Mouse (Mus musculus) adipocyte (in vitro differentiated cells): ENCODE data around the gene Traf2.

Experiments used
- DNase-seq: peaks from one replicate; pipeline ENCODE4 v3.0.0-alpha.2; 2016; ENCODE audit warnings: low spot score

Traf2 gene

GRCm38 (mm10) chr2:25493476-25493961, 53.2 kb downstream of the Traf2 start, which contains the start of gene Lcn12:
Gene Lcn12 (minus strand): TSS chr2:25493911.
- no peak for DNase-seq

- no peak for DNase-seq
These were observed 53.8 kb downstream of the Traf2 start for GRCm38 (mm10) chr2:25492988-25493387.

DNA sequence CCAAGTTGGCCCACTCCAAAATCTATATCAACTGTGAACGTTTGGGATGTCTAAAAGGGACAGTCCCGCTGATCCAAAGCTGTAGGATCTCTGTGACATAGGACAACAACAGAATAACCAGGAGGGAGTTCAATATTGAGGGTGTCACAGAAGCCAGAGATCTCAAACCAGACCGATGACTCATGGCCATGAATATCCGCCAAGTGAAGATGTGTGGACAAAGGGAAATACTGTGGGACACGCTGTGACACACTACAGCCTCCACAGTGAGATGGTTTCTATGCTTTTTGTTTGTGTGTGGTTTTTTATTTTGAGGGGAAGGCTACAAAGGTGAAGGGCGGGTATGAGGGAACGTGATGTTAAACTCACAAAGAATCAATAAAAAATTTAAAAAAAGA, 58.1 kb downstream of the Traf2 start:
- peak; percentile 61 for DNase-seq

DNA sequence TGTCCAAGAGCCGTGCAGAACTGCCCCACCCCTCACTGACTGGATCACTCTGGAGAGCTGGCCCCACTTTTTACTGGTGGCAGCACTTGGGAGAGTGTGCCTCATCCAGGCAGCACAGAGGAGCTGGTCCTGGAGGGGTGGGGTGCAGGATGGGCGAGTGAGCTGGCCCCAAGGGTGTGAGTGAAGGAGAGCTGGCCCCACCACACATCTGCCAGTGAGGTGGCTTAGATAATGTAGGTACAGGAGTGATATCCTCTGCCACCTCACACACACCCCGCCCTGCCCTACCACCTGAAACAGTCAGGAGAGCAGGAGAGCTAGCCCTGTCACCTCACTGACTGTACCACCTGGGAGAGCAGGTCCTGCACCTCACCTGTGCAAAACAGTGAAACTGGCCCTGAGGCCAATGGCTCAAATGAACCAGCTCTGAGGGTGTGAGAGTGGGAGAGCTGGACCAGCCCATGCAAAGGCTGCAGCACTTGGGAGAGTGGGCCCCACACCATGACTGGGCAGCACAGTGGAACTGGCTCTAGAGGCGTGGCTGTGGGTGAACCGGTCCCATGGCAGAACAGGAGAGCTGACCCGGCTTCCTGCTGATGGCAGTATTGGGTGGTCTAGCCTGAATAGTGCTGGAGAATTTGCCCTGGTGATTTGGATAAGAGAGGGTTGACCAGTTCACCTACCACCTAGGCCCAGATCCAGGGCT, 58.6 kb downstream of the Traf2 start:
- DNase-seq: no peak

- DNase-seq: no peak
These were observed 61.7 kb downstream of the Traf2 start for GRCm38 (mm10) chr2:25484901-25485647.

GRCm38 (mm10) chr2:25482969-25483368, 63.8 kb downstream of the Traf2 start:
- DNase-seq: peak; percentile 58

DNA sequence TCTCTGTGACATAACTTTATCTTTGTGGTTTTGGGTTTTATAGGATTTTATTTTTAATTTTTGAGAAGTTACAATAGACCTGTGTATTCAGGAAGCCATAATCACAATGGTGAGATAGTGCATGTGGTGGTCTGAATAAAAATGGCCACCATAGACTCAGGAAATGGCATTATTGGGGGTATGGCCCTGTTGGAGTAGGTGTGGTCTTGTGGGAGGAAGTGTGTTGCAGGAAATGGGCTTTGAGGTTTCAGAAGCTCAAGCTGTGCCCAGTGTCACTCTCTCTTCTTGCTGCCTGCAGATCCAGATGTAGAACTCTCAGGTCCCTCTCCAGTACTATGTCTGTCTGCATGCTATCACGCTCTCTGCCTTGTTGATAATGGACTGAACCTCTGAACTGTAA, 66.2 kb downstream of the Traf2 start:
- DNase-seq: no peak

DNA sequence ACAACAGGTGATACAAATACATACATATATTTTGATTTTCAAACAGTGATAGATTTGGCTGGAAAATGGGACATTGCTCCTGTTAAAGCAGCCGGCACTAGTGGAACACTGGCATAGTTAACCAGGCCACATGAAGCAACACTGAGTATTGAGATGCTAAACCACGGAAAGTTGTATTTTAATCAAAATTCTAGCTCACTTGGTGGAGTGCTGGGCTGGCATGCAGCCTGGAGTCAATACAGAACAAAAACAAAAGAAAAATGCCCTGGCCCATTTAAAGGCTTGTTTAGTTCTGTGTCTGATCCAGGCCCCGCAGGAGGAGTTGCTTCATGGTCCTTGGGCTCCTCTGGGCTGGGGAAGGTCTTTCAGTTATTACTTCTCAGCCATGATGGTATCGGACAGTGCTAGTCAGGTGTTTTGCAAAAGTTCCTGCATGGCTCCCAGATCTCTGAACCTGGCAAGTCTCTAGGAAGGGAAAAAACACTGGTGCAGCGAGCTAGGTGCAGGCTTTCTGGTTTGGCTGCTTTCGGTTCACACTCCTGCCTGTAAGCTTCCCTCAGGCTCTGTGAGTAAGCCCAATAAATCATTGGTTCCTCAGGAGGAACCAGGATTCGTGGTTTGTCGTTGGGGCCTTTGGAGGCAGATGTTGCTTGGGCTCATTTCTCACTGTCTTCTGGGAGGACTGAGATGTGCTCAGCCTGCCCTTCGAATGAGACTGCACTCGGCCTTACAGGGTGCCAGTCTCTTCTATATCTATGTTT, 67.0 kb downstream of the Traf2 start:
- no peak for DNase-seq

- peak; percentile 64 for DNase-seq
These were observed 68.6 kb downstream of the Traf2 start for GRCm38 (mm10) chr2:25477967-25478675.

GRCm38 (mm10) chr2:25477541-25477940, 69.2 kb downstream of the Traf2 start:
- DNase-seq: no peak

GRCm38 (mm10) chr2:25472550-25472949, 74.2 kb downstream of the Traf2 start:
- DNase-seq: no peak

GRCm38 (mm10) chr2:25469969-25470368, 76.8 kb downstream of the Traf2 start, which contains the start of gene Ptgds:
Gene Ptgds (minus strand): TSS chr2:25470046.
- DNase-seq: no peak

DNA sequence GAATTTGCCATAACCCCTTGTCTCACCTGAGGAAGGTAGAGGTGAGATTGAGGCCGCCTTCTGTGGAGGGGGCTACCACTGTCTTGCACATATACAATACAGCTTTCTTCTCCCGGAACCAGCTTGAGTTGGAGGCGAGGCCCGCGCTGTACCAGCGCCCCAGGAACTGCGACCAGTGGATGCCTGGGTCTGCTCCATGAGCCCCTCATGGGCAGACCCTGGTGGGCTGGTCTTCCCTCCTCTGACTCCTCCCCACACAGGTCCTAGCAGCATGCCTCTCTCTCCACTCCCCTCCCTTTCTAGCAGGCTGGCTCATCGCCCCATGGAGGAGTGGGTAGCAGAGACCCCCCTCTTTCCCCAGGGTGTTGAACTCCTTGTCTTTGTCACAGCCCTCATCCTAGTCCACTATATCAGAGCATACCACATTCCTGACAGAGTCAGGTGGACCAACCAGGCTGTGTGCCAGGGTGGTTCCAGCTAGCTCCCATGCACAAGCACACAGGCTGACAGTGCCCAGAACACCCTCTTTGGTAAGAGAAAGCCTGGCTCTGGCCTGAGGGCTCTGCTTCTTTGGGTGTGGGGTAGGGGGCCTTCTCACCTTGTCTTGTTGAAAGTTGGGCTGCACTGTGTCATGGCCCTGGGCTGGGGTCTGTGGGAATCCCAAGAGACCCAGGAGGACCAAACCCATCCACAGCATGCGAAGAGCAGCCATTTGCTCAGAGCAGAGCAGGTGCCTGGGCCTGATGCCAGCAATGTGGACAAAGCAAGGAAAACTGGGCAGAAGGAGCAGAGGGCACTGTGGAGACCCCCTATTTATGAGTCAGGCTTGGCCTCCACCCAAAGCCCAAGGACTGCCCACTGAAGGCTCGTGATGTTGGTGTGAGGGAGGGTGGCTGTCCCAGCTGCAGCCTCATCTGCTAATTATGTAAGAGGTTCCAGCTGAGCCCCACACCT, 77.5 kb downstream of the Traf2 start:
- DNase-seq: no peak
